Mouse (Mus musculus) stomach, postnatal 0 days (tissue): ENCODE results near the gene Snhg11.

Experiments used
- CTCF ChIP-seq: IDR thresholded peaks from 2 replicates; pipeline ENCODE4 v1.5.1; 2016; ENCODE audit warnings: antibody characterized with exemption, low read depth, mild to moderate bottlenecking, moderate library complexity
- EP300 ChIP-seq: optimal IDR thresholded peaks from 2 replicates; pipeline ENCODE3; 2016; ENCODE audit warnings: antibody characterized with exemption

- TF ChIP-seq CTCF, result no peak
- TF ChIP-seq EP300, result no peak
These were observed 7.1 kb upstream of the Snhg11 start for GRCm38 (mm10) chr2:158368313-158368712.
